Mouse (Mus musculus): Measurements from ENCODE around the gene Gm49510. TPM values are rescaled to one million over a fixed set of nuclear protein-coding genes. Genes with fewer than 3 reads are reported as not detected.
A peak's percentile ranks its signal among the peaks of the same experiment; 100 is the strongest.

The Gm49510 gene
- polyA plus RNA-seq (2014; fragmentation: Nextera tagmentation; extraction: Ambion mirVana) = 0.16 TPM in 1 of 2 replicates, not detected in the other

- ATAC-seq (ENCODE audit: low FRiP score) = no peak
- Histone ChIP-seq H3K27me3 (ENCODE audit: control insufficient read depth, insufficient read depth, low read length) (peaks cover 17% of the 10 kb centered on the region), H3K4me1 (replicated peaks; ENCODE audit: control insufficient read depth, insufficient read depth, low read length) (peaks cover 7% of the 10 kb centered on the region), H3K4me3 (replicated peaks; ENCODE audit: low read length) (peak within 1 kb of the TSS; percentile 40), H3K9ac (peak within 1 kb of the TSS; percentile 55), H3K4me2 (replicated peaks) (peak within 1 kb of the TSS; percentile 79), H3K36me3 (replicated peaks; ENCODE audit: control insufficient read depth, insufficient read depth) (peaks cover 9% of the 10 kb centered on the region), H3K9me3 (ENCODE audit: control insufficient read depth, low read length) (no peaks in the 10 kb centered on the region), H3K27ac (no peak within 1 kb of the TSS)
- WGBS = 4% methylated on average over 17 of the region's 20 CpGs
- no peak for DNase-seq (ENCODE audit: low spot score)
Measured at GRCm38 (mm10) chr15:78899409-78899739, at the start of gene Gm49510. Gene Gm49510, plus strand, starts transcription at chr15:78899667.

GRCm38 (mm10) chr15:78850059-78850824 is 49.2 kb upstream of the Gm49510 start:
- Histone ChIP-seq H3K4me2 (replicated peaks) (no peak overlapping the region), H3K36me3 (replicated peaks; ENCODE audit: control insufficient read depth, insufficient read depth) (no peaks in the 10 kb centered on the region), H3K9me3 (ENCODE audit: control insufficient read depth, low read length) (no peaks in the 10 kb centered on the region), H3K27ac (no peak overlapping the region), H3K9ac (no peak overlapping the region), H3K4me3 (replicated peaks; ENCODE audit: low read length) (no peak overlapping the region), H3K4me1 (replicated peaks; ENCODE audit: control insufficient read depth, insufficient read depth, low read length) (no peaks in the 10 kb centered on the region), H3K27me3 (ENCODE audit: control insufficient read depth, insufficient read depth, low read length) (no peaks in the 10 kb centered on the region)
- DNase-seq (ENCODE audit: low spot score) (no peak), ATAC-seq (ENCODE audit: low FRiP score) (no peak)
- WGBS = 68% methylated on average over 15 of the region's 15 CpGs

- no peak for DNase-seq (ENCODE audit: low spot score)
- Histone ChIP-seq H3K36me3 (replicated peaks; ENCODE audit: control insufficient read depth, insufficient read depth) (no peaks in the 10 kb centered on the region), H3K9ac (no peak overlapping the region), H3K27me3 (ENCODE audit: control insufficient read depth, insufficient read depth, low read length) (no peaks in the 10 kb centered on the region), H3K4me2 (replicated peaks) (no peak overlapping the region), H3K4me3 (replicated peaks; ENCODE audit: low read length) (no peak overlapping the region), H3K4me1 (replicated peaks; ENCODE audit: control insufficient read depth, insufficient read depth, low read length) (no peaks in the 10 kb centered on the region), H3K9me3 (ENCODE audit: control insufficient read depth, low read length) (no peaks in the 10 kb centered on the region), H3K27ac (no peak overlapping the region)
- WGBS = 76% methylated on average over 6 of the region's 6 CpGs
- ATAC-seq (ENCODE audit: low FRiP score) = no peak
Measured at GRCm38 (mm10) chr15:78850944-78851343, 48.5 kb upstream of the Gm49510 start.

- WGBS = 19% methylated on average over 13 of the region's 13 CpGs
- no peaks in the 10 kb centered on the region for H3K36me3 ChIP-seq (replicated peaks; ENCODE audit: control insufficient read depth, insufficient read depth)
- no peaks in the 10 kb centered on the region for H3K9me3 ChIP-seq (ENCODE audit: control insufficient read depth, low read length)
- H3K4me3 ChIP-seq (replicated peaks; ENCODE audit: low read length) = no peak overlapping the region
- H3K4me1 ChIP-seq (replicated peaks; ENCODE audit: control insufficient read depth, insufficient read depth, low read length) = no peaks in the 10 kb centered on the region
- DNase-seq (ENCODE audit: low spot score) (peak; percentile 95), ATAC-seq (ENCODE audit: low FRiP score) (0 out of 2 replicates have a peak, but pooled peaks have one; percentile 65)
- no peak overlapping the region for H3K27ac ChIP-seq
- H3K27me3 ChIP-seq (ENCODE audit: control insufficient read depth, insufficient read depth, low read length) = no peaks in the 10 kb centered on the region
- H3K9ac ChIP-seq = no peak overlapping the region
- H3K4me2 ChIP-seq (replicated peaks) = peak overlapping the region; percentile 22; the same call in 1 of the 2 replicates
Measured at GRCm38 (mm10) chr15:78851505-78852153, 47.8 kb upstream of the Gm49510 start.

- 81% methylated on average over 8 of the region's 8 CpGs for WGBS
- no peak within 1 kb of the TSS for H3K27ac ChIP-seq
- no peaks in the 10 kb centered on the region for H3K9me3 ChIP-seq (ENCODE audit: control insufficient read depth, low read length)
- no peaks in the 10 kb centered on the region for H3K27me3 ChIP-seq (ENCODE audit: control insufficient read depth, insufficient read depth, low read length)
- H3K4me2 ChIP-seq (replicated peaks) = no peak within 1 kb of the TSS
- DNase-seq (ENCODE audit: low spot score) = no peak
- no peak within 1 kb of the TSS for H3K9ac ChIP-seq
- ATAC-seq (ENCODE audit: low FRiP score) = no peak
- H3K4me3 ChIP-seq (replicated peaks; ENCODE audit: low read length) = no peak within 1 kb of the TSS
- no peaks in the 10 kb centered on the region for H3K36me3 ChIP-seq (replicated peaks; ENCODE audit: control insufficient read depth, insufficient read depth)
- H3K4me1 ChIP-seq (replicated peaks; ENCODE audit: control insufficient read depth, insufficient read depth, low read length) = no peaks in the 10 kb centered on the region
Measured at GRCm38 (mm10) chr15:78855303-78855965, 44.0 kb upstream of the Gm49510 start, which contains the start of gene Lgals2. Gene Lgals2, minus strand, starts transcription at chr15:78855529.

GRCm38 (mm10) chr15:78857009-78857408 is 42.5 kb upstream of the Gm49510 start:
- Histone ChIP-seq H3K9me3 (ENCODE audit: control insufficient read depth, low read length) (no peaks in the 10 kb centered on the region), H3K4me2 (replicated peaks) (no peak overlapping the region), H3K4me3 (replicated peaks; ENCODE audit: low read length) (no peak overlapping the region), H3K9ac (no peak overlapping the region), H3K36me3 (replicated peaks; ENCODE audit: control insufficient read depth, insufficient read depth) (no peaks in the 10 kb centered on the region), H3K27ac (no peak overlapping the region), H3K4me1 (replicated peaks; ENCODE audit: control insufficient read depth, insufficient read depth, low read length) (no peaks in the 10 kb centered on the region), H3K27me3 (ENCODE audit: control insufficient read depth, insufficient read depth, low read length) (no peaks in the 10 kb centered on the region)
- WGBS = 79% methylated on average over 7 of the region's 7 CpGs
- DNase-seq (ENCODE audit: low spot score) = no peak
- ATAC-seq (ENCODE audit: low FRiP score) = no peak

- Histone ChIP-seq H3K4me3 (replicated peaks; ENCODE audit: low read length) (no peak overlapping the region), H3K4me1 (replicated peaks; ENCODE audit: control insufficient read depth, insufficient read depth, low read length) (no peaks in the 10 kb centered on the region), H3K27ac (no peak overlapping the region), H3K9ac (no peak overlapping the region), H3K9me3 (ENCODE audit: control insufficient read depth, low read length) (no peaks in the 10 kb centered on the region), H3K4me2 (replicated peaks) (no peak overlapping the region), H3K27me3 (ENCODE audit: control insufficient read depth, insufficient read depth, low read length) (no peaks in the 10 kb centered on the region), H3K36me3 (replicated peaks; ENCODE audit: control insufficient read depth, insufficient read depth) (no peaks in the 10 kb centered on the region)
- no peak for DNase-seq (ENCODE audit: low spot score)
- WGBS = 81% methylated on average over 4 of the region's 4 CpGs
- no peak for ATAC-seq (ENCODE audit: low FRiP score)
Measured at GRCm38 (mm10) chr15:78859311-78859710, 40.2 kb upstream of the Gm49510 start.

GRCm38 (mm10) chr15:78859714-78860113 is 39.8 kb upstream of the Gm49510 start:
- 80% methylated on average over 6 of the region's 6 CpGs for WGBS
- Histone ChIP-seq H3K27me3 (ENCODE audit: control insufficient read depth, insufficient read depth, low read length) (no peaks in the 10 kb centered on the region), H3K4me1 (replicated peaks; ENCODE audit: control insufficient read depth, insufficient read depth, low read length) (no peaks in the 10 kb centered on the region), H3K9me3 (ENCODE audit: control insufficient read depth, low read length) (no peaks in the 10 kb centered on the region), H3K27ac (no peak overlapping the region), H3K36me3 (replicated peaks; ENCODE audit: control insufficient read depth, insufficient read depth) (no peaks in the 10 kb centered on the region), H3K4me3 (replicated peaks; ENCODE audit: low read length) (no peak overlapping the region), H3K4me2 (replicated peaks) (no peak overlapping the region), H3K9ac (no peak overlapping the region)
- no peak for ATAC-seq (ENCODE audit: low FRiP score)
- no peak for DNase-seq (ENCODE audit: low spot score)

GRCm38 (mm10) chr15:78862280-78862679 is 37.2 kb upstream of the Gm49510 start:
- no peak overlapping the region for H3K4me3 ChIP-seq (replicated peaks; ENCODE audit: low read length)
- H3K4me2 ChIP-seq (replicated peaks) = no peak overlapping the region
- 90% methylated on average over 5 of the region's 5 CpGs for WGBS
- no peak overlapping the region for H3K27ac ChIP-seq
- no peak for ATAC-seq (ENCODE audit: low FRiP score)
- no peak for DNase-seq (ENCODE audit: low spot score)
- H3K36me3 ChIP-seq (replicated peaks; ENCODE audit: control insufficient read depth, insufficient read depth) = no peaks in the 10 kb centered on the region
- H3K27me3 ChIP-seq (ENCODE audit: control insufficient read depth, insufficient read depth, low read length) = no peaks in the 10 kb centered on the region
- H3K9ac ChIP-seq = no peak overlapping the region
- H3K9me3 ChIP-seq (ENCODE audit: control insufficient read depth, low read length) = no peaks in the 10 kb centered on the region
- H3K4me1 ChIP-seq (replicated peaks; ENCODE audit: control insufficient read depth, insufficient read depth, low read length) = no peaks in the 10 kb centered on the region
